Mouse (Mus musculus) ZHBTc4 (cell line): ENCODE data around the gene Rims4.
A peak's percentile ranks its signal among the peaks of the same experiment; 100 is the strongest.

Source experiments
- DNase-seq: peaks from one replicate; pipeline ENCODE4 v3.0.0-alpha.2; 2011; ENCODE audit warnings: low read depth, low spot score

The Rims4 gene

DNA sequence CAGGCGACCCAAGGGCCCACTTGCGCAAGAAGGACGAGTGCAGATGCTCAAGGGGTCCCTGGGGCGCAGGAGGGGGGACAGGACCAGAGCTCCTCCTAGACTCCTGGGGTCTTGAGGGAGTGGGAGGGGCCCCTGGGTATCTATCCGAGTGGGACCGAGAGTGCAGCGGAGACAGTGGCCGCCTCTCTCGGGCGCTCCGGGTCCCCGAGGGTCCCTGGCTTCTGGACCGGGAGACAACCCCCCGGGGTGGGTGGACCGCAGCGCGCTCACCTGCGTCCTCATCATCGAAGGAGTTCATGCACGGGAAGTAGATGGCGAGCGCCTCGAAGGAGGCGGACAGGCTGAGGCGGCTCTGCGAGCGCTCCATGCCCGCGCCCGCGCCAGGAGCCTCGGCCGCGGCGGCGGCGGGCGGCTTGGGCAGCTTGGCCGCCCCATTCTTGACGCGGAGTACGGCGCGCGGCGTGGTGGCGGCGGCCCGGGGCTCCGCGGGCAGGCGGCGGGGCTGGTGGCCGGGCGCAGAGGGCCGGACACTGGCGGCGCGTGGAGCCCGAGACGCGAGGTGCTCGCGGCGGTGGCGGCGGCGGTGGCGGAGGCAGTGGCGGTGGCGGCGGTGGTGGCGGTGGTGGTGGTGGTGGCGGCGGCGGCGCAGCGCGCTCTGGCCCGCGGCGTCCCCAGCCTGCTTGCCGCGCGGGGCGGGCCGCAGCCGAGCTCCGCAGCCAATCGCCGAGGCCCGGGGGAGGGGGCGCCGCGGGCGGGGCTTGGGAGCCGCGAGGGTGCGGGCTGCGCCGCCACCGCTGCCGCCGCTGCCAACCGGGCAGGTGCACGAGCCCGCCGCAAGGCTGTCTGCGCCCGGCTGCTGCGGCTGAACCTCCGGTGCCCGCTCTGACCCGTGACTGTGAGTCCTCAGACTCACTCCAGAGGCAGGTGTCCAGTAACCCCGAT, at the start of gene Rims4:
Rims4 (minus strand) TSS at position 367 of the 942 bp plus-strand sequence.
- DNase-seq, result peak; percentile 73

DNA sequence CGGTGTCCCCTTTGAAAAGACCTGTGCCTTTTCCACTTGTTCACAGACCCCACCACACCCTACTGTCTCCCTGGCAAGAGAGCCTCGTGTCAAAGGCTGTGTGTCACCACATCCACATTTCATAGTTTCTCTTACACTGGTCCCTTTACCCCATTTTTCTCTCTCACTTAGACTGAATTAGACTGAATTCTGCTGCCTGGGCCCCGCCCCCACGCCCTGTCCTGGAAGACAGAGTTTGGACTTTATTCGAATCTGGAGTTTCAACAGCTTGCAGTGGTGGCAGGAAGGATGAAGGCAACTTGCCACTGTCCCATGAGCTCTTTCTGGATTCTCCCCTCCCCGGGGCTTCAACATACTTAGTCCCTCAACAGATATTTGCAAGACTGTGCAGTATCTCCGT, 47.2 kb upstream of the Rims4 start:
- DNase-seq, result no peak

DNA sequence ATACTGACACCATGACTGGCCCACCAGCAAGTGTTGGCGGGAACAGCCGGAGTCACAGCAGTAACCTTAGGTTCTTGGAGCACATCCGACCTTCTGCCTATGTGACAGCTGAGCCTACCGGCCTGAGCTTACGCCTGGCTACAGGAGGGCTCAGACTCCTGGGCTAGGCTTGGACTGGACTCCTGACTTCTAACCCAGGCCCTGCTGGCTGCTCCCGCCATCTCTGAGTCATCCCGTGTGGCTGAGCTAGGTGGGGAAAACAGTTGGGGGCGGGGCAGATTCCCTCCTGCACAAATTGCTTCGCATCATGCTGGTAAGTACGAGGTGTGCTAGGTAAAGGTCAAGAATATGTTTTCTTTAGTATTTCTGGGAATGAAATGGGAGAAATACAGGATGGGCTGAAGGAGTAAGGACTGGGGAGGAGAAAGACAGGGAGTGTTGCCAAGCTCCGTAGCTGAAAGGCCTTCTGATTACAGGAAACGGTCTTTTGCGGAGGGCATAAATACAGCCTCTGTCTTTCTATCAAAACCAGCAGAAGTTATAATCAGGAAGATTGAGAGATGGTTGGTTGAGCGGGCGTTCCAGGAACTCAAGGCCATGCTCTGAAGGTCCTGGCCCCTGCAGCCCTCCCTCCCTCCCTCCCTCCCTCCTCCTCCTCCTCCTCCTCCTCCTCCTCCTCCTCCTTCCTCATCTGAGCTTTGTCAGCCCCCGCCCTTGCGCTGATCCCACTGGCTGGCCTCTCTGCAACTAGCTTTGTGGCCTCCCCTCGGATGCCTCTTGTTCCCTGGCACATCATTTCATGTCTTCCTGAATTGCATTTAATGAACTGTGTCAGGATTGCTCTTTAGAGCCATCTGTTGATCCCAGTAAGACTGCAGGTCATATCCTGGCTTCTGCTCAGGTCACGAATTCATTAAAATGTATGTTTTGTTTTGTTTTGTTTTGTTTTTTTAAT, 46.4 kb upstream of the Rims4 start:
- peak; percentile 29 for DNase-seq

DNA sequence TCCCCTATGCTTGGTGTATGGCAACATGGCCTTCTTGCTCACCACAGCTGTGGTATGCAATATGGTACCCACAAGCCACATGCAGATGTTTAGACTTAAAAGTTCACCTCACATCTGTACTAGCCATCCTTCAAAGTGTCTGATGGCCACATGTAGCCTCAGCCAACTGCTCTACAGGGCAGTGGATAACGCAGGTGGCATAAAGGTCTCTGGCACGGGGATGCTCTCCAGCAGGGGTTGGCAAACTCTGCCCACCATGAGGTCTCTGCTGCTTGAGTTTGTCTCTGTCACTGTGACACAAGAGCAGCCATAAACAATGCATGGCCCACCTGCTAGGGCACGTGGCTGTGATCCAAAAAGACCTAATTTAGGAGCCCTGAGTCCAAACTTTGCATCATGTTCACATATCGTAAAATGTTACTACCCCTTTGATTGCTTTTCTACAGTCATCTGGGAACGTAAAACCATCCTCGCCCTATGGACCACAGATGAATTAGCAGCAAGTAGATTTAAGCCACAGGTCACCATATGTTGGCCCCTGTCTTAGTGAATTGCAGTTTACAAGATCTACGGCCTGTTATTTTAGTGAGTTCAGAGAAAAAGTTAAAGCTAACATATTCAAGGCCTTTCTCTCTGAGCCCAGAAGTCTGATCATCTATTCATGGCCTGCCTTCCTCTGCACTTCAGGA, 35.3 kb upstream of the Rims4 start:
- DNase-seq, result no peak

DNA sequence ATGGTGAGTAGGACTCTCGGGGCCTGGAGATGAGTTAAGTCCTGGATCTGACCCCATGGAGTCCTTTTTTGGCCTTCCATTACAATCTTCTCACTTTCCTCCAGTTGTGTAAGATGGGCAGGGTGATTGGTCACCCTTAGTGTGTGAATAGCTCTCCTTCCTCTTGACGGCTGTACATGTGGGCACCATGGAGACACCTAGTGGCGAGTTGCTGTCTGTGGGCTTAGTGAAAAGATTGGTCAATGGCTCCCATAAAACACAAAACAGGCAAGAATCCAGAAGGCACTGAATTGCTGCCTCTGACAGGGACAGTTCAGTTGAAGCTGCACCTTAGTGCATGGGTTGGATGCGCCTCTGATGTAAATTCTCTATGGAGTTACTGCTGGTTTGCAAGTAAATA, 33.3 kb upstream of the Rims4 start:
- DNase-seq, result peak; percentile 58

DNA sequence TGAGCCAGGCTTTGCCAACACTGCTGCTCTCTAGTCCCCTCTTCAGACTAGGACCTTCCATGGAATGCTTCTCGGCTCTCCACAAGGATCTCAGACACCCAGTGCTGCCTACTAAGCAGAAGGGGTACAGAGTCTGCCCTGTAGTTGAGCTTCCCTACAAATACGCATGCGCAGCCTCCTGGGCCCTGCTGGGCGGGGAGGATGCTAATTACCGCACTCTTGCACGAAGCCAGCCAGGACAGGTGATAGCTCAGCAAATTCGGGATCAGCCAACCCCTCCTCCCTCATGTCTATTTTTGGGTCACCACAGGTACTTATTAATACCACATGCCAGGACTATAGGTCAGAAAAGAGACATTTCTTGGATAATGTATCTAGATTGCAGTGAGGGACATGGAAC, 29.5 kb upstream of the Rims4 start:
- peak; percentile 19 for DNase-seq

DNA sequence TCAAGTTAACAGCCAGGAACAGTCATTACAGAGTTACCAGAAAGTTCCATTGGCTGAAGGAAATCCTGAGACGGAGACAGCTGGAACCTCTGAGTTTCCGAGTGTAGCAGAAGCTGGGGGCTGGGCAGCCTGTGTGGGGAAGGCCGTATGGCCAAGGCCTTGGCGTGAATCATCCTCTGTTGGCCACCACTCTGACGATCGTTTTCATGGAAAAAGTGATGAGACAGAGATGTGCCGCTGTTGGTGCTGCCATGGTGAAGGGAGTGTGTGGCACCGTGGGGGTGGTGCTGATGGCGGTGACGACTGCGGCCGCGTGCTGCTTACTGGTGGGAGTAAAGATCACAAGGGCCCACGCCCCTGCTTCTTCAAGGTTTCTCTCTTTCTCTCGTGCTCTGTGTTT, 27.7 kb upstream of the Rims4 start:
- DNase-seq, result no peak

DNA sequence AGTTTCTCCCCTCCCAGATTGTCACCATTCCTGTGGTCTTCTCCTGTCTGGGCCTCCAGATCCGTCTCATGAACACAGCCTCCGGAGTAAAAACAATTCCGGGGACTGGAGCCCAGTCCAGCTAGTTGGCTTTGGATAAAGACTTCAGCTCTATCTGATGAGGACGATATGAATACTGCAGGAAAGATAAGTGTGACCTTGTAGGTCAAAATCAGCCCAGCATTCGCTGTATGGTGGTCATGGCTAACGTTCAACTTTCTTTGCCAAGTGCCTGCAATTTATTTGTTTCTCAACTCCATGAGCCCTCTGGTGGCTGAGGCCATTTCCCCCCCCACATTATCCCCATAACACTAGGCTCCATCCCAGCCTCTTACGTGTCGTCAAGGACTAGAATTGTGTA, 26.0 kb upstream of the Rims4 start:
- DNase-seq, result no peak

DNA sequence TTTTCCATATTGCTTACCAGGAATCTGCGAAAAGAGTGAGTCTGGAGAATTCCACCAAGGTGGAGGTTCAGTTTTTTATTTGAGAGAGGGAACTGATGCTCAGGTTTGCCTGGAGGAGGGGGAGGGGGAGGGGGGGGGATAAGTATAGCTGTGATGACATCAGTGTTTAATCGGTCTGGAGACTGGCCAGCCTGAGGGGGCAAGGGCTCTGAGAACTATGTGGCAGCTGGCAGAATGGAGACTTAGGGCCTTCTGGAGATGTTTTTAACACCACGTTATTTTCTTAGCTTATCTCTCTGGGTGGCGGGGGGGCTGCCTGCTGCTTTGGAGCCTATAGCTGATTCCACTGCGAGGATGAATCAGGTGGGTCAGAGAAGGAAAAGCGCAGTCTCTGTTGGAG, 24.6 kb upstream of the Rims4 start:
- no peak for DNase-seq

DNA sequence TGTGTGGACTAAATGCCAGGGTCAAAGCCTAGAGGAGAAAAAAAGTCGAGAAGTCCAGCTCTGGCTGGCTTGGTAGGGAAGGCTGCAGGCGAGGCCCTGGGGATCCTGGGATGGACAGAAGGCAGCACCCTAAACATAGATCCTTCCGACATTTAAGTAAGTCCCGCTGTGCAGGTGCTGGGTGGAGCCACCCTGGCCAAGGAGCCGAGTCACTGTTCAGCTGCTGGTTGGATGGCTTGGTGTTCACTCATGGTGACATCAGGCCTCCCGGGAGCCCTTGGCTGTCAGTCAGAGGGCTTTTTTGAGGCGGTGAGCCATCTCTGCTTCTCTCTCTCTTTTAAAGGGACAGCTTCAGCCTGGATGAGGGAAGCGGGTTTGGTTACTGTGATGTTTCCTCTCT, 21.0 kb upstream of the Rims4 start:
- DNase-seq, result no peak

DNA sequence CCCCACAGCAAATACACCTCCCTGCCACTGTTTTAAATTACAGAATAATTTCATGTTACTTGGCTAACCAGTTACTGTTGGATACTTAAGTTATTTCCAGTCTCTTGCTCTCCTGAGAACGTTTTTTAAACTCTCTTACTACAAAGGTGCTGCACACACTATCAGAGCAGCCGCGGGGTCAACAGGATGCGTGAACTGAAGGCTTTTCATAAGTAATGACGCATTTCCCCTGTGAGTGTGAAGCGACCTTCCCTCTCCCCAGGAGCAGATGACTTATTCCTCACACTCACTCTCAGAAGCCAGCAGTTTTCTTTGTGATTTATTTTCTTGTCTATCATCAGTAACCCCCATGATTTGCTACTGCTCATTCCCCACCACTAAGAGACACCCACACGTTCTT, 13.7 kb upstream of the Rims4 start:
- no peak for DNase-seq

DNA sequence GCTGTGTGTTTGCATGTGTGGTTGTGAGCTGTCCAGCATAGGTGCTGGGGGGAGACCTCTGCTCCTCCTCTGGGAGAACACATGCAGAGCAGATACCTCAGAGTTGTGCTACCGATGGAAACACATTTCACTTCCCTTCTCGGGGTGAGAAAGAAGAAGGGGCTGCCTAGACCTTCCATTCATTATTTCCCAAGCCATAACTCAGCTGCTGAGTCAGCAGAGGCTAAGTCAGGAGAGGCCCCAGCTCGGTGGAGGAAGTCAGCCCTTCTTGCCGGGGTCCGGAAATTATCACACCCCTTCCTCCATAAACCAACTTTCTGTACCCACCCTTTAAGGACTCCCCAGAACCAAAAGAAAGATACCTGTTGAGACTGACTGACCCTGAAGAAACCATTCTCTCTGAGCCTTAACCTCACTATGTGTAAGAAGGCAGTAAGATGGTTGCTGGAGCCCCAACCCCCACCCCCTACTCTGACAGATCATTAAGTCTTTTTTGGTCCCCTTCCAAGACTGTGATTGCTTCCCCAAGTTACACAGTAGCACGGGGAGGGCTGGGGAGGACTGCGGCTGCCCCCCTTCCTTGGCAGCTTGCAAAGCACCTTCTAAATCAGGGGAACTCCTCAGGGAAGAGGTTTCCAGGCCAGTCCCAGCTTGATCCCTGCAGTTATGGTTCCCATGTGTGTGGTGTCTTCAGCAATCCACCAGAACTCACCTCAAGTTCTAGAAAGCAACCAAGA, 10.1 kb upstream of the Rims4 start:
- no peak for DNase-seq

DNA sequence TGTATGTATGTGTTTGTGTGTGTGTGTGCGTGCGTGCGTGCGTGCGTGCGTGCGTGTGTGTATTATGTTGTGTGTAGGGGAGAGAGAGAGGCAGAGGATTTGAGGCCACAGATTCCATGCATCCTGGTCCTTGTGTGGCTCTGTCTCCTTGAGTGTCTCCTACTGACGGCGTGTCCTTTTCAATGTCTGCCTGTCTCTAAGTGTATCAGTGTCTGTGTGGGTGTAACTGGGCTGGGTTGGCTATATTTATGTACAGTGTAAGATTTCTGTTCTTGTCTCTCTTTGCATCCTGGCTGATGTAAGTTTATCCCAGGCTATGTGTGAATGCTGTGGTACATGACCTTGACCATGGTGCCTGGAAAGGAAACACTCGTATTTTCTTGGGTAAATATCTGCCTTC, 6.6 kb upstream of the Rims4 start:
- no peak for DNase-seq

DNA sequence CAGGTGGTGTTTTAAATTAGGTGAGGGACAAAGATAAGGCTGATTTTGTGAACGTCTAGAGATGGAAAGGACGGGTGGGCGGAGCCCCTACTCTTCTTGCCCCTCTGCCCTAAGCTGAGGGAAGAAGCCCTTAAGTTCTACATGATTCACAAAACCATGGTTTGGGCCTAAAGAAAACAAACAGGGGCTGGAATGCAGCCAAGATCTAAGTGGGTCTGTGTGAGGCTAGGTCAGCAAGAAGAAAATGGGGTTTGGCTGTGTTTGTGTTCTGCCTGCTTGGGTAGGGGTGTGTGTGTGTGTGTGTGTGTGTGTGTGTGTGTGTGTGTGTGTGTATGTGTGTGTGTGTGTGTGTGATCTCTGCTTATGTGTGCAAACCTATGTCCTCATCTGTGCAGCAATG, 6.0 kb upstream of the Rims4 start:
- DNase-seq, result no peak

DNA sequence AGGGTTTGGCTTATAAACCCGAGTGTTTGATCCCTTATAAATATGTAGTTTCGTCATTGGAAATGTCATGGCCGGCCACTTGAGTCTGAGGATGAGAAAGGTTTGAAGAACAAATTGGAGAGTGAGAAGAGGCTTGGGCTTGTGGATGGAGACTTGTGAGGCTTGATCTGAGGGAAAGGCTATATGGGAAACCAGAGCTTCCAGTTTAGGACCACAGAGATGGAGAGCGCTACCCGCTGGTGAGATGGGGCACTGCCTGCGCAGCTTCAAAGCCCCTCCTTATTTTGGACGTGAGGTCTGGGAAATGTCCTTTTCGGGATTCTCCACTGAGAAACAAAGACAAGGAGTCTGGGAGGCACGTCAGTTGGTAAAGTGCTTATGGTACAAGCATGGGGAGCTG, 4.6 kb upstream of the Rims4 start:
- DNase-seq, result peak; percentile 42

DNA sequence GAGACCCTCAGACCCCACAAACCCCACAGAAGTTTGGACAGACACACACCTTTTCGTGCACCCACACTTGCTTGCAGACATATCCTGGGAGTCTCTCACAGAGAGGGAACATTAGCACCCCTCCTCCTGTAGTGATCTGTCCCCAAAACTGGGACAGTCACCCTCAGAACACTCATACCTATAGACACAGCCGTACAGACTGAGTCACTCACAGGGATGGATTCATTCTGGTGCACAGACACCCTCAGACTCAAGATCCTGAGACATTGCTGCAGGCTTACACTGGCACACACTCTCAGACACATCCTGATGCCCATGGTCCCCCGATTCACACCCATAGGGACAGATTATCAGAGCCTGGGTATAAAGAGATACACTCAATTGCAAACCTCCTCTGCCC, 1.1 kb upstream of the Rims4 start:
- DNase-seq, result no peak

DNA sequence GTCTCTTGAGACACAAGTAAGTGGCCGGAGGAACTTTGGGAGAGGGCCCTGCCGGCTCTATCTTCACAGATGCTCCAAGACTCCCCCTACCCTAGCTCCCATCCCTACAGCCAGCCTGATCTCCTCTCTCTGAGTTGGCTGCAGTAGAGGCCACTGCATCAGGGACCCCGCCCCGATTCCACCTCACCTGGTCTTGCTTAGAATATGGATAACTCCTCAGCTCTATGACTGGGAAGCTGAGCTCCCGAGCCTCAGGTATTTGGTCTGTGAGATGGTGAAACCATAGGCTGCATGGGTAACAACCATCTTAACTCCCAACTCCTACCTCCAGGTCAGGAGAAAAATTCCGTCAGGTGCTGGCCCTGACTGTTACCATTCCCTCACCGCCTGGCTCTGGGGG, 1.8 kb downstream of the Rims4 start:
- DNase-seq, result no peak

DNA sequence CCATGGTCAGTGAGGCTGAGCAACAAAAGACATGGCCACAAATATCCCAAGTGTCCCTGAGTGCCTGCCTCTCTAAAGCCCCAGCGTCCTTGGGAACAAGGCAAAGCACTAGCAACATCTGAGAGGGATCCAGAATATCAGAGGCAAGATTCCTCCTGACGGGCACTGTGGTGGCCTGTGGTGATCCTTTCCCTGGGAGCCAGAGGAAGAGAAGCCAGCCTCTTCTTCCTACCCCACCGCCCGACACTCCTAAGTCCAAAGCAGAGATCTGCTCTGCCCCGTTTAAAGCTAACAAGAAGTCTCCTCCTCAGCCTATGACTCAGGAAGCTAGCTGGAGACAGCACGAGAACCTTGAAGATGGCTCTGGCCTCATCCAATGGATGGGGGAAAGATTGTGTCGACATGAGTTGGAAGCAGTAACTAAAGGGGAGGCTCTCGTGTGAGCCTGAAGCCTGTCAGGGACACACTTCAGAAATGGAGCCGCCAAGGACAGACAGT, 3.1 kb downstream of the Rims4 start:
- no peak for DNase-seq

DNA sequence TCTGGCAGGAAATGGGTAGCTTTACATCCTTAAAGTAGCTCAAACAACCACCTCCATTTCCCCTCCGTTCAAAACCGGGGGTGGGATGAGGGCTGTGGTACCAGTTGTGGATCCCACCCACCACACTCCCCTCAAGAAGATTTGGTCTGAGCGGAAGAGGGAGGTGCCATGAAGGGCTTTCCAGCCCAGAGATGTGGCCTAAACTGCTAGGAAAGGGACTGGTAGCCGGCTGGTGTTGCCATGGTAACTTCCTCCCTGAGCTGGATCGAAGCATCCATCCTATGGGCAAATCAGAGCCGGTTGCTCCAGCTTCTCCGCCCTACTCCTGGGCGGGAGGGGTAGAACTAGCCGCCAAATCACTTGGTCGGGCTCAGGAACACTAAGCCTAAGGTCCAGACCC, 4.4 kb downstream of the Rims4 start:
- peak; percentile 40 for DNase-seq

DNA sequence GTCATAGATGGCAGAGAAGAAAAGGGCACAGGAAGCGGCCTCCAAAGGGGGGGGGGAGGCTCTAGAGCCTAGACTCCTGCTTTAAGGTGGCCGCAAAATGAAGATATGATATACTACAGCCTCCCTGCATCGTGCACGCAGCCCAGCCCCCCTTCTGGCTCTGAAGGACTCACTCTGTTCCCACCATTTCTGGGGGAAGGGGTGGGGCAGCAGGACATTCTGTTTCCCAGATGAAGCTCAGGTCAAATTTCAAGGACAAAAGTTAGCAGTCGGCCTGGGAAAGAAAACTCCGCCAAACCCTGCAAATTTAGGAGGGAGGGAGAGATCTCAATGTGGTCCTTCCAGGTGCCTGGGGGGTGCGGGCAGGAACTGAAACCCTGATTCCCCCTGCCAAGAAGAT, 4.8 kb downstream of the Rims4 start:
- no peak for DNase-seq

DNA sequence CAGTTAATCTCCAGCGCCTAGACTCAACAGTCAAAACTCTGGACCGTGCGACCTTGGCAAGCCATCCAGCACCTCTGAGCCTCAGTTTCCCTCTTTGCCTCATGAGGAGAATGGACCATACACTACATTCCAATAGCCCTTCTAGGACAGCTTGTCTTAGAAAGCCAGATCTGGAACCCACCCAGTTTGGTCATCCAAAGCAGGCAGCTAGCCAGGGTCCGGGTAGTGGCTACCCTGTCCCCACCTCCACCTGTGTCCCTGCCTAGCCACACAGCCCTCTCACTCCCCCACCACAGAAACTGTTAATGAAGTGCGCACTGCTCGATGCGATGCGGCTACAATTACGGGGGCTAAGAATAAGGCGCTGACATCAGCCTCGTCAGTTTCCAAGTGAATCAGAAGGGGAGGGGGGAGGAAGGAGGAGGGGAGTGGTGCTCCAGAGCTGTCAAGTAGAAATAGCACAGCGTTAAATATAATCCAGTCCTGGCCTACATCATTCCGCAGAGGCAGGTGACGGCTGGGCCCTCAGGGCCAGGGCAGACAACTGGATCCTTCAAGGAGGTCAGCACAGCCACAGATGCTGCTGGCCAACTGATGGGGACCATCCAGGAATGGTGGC, 6.5 kb downstream of the Rims4 start:
- no peak for DNase-seq
